Mouse (Mus musculus) spleen, postnatal 4 days (tissue): ENCODE results near the gene Lrrc61.
A peak's percentile ranks its signal among the peaks of the same experiment; 100 is the strongest.
"Not testable (repeated sequence)": the region's sequence is repeated elsewhere in the genome, so short reads cannot be mapped to it uniquely, and the experiment has no call there.

Source experiments
- DNase-seq, 2 experiments: peaks; one replicate each; pipeline ENCODE4 v3.0.0; 2022; ENCODE audit warnings: low spot score in 2 of 2

The Lrrc61 gene

DNA sequence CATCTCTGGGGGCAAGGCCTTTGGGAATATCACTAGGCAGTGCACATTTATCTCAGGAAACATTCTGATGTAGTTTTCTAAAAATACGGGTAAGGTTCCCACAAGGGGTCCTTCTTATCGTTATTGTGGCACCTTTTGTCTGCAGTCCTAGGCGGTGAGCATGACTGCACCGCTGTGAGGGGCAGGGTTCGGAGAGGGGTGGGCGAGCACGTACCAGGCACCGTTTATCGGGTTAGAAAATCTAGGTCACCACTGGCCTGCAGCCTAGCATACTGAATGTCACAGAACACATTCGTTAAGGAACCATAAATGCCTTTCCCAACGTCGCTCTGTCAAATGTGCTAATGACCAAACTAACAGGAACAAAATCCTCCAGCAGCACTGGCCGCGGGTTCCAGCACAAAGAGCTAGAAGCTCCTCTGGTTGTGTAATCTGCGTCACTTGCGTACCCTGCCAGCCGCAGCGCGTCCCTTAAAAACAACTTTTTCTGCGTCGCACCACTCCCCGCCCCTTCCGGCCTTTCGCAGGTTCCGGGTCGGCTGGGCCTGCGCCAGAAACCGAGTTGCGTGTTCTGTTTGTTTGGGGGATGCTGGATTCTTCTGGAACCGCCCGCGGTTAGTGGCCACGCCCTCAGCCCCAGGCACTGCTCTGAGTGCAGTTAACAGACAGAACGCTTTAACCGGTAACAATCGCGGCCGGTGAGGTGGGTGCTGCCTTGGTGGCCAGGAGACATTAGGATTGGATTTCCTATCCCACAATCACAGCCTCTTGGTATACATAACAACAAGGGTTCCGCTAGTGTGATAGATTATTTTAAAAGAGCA lies at the start of gene Lrrc61:
Gene Lrrc61, plus strand, starts transcription at position 517 of the 824 bp plus-strand sequence.
- peak; percentile 83 to 87 for DNase-seq

DNA sequence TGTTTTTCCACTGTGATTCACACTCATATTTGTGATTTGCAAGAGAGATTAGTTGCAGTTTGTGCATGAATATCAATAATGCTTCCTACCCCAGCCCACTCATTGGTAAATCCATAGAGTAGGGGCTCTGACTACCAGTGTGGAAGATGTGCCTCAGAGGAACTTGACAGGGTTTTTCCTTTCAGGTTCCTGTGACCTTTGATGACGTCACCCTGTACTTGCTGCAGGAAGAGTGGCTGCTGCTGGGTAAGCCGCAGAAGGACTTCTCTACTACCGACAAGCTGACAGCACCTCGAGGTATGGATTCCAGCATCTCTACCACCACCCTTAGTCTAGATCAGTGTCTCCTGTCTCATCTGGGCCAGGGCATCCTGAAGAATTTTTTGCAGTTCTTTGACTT lies 46.5 kb upstream of the Lrrc61 start:
- no peak for DNase-seq

DNA sequence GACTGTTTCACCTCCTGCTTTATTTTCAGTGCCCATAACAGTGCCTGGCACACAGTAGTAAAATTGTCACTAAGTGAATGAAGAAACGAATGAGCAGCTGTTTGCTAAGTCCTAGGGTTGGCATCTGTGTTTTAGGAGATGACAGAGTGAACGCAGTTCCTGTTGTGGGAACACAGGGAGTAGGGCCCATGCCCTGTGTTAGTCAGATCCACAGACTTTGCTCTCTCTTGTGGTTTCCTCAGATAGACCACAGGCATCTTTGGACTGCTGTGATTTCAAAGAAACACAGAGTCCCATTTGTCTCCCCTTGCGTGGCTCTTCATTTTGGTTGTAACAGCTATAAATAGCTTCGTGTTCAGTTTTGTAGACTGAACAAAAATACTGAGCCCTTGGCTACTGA lies 44.2 kb upstream of the Lrrc61 start:
- no peak for DNase-seq

DNA sequence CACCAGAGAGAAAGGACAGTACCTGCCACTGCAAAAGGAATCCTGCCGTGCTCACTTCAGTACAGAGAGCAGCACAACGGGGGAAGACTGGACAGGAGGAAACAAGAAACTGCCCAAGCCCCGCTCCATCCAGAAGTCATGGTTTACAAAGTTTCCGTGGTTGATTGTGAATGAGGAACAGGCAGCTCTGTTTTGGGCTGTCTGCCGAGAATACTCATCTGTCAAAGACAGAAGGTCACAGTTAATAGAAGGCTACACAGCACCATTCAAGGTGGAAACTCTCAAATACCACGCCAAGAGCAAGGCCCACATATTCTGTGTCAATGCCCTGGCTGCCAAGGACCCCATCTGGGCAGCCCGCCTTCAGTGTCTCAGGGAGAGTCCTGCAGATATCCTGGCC lies 42.7 kb upstream of the Lrrc61 start:
- DNase-seq = no peak

DNA sequence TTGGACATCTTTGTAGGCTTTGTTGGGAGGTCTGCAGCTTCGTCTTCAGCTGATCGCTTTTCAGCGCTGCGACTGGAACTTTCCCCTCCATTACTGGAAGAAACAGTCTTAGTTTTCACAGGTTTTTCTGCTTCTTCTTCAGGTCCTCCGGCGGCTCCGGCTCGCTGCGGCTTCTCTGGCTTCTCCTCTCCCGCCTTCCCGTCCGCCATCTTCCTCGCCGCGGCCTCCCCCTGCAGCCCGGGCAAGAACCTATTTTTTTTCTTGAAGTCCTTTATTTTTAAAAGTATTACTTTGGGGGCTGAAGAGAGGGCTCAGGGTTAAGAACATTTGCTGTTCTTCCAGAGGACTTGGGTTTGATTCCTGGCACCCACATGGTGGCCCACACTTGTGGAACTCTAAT lies 29.7 kb upstream of the Lrrc61 start:
- DNase-seq = not testable (repeated sequence)

DNA sequence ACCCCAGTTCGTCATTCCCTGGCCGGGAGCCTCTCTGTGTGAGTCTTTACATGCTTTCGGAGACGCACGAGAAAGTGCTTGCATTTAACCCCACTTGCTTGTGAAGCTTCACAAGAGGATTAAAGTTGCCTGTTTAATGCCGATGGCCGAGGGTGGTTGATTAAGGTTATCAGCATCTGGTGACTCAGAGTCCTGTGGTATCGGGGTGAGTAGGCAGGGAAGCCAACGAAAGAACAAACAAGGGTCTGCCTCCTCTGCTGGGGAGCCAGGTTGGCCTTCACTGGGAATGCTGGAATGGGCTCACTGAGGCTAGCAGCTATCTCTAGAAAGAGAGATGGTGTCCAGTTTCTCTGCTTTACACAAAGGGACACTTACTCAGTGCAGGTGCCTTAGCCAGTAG lies 26.7 kb upstream of the Lrrc61 start:
- no peak for DNase-seq

DNA sequence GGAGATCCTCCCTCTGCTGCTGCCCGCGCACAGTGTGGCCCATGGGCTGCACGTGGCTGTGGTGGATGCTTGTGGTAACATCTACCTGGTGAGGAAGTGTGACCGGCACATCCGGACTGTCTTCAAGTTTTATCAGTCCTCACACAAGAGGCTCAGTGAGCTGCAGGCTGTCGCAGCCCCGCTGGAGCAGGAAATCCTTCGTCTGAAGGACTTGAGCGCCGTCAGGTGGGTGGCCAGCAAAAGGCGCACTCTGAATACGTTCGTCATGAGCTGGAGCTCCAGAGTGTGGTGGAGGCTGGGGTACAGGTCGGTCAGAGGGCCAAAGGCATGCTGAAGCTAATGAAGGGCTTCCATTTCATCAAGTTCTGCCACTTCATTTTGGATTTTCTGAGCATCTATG lies 25.3 kb upstream of the Lrrc61 start:
- no peak for DNase-seq

DNA sequence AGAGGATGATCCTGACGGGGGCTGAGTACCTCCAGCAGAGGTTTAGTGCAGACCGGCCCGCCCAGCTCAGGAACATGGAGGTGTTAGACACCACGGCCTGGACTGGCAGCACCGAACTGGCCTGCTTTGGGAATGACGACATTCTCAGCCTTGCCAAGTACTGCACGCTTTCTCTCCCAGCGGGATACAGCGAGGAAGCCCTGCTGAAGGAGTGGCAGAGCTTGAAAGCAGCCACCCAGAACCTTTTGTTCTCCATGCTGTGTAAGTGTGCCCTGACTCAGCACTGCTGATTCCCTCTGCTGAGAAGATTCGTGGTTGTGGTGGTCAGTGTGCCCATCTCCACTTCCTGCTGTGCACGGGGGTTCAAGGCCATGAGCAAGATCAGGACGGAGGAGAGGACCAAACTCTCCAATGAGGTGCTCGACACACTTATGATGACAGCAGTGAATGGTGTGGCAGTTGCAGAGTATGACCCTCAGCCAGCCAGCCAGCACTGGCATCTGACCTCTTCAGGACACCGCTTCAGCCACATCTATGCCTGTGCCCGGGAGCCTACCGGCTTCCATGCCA lies 24.6 kb upstream of the Lrrc61 start:
- DNase-seq = no peak

DNA sequence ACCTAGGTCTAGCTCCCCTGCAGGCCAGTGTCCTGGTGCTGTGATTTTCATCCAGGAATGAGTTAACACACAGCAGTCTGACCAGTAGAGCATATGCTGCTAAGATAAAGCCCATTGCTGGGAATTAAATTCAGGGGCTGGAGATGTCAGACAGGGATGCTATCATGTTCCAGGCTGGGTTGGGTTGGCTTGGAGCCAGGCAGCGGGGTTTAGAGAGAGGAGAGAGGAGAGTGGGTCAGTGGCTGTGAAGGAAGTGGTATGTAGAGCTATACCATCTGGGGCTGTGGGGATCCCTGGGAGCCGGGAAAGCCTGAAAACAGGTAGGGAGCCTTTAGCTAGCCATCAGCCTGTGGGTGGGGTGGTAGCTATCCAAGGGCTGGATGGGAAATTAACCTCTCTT lies 23.7 kb upstream of the Lrrc61 start:
- DNase-seq = no peak

DNA sequence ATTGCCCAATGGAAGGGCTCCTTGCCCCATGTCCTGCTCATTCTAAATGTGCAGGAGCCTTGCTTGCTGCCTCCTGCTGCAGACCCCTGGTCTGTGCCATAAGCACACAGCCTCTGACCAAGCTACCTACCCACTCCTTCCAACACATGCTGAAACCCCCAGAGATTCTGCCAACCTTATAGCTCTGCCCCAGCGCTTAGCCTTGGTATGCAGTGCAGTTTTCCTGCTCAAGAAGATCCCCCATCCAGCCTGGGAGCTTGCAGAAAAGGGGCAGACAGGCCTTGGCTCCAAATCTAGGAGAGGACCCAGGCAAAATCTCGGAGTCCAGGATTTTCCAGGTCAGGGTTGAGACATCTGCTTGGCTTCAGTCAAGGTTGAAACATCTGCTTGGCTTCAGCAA lies 21.1 kb upstream of the Lrrc61 start:
- DNase-seq = no peak

DNA sequence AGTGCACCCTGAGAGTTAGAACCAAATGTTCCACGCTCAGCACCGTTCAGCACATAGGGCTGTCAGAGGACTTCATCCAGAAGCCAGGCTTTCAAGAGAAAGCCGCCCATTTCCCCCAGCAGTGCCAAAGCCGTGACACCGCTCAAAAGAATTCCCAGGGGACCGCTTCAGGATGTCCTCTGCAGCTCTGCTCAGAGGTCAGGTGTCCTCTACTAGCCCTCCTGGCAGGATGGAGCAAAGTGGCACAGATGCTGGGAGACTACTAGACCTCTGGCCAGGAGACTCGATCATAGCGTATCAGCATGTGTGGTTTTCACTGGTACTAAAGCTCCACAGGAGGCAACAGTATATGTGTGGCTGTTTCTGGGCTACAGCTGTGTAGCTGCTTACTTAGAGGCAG lies 19.7 kb upstream of the Lrrc61 start:
- DNase-seq = no peak

DNA sequence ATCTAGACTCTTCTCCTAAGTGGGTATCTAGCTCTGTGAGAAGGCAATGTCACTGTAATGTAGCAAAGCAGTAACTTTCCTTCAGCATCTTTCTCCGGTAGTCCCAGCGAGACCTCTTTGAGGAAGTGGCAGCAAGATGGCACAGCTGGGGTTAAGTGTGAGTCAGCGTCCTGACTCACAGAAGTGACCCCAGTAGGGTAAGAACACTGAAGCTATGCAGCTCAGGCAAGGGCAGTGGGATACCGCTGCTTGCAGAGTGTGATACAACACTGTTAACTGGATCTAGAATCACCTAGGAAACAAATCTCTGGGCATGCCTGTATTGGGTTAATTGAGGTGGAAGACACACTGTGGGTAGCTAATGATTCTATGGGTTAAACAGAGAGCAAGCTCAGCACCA lies 18.5 kb upstream of the Lrrc61 start:
- no peak for DNase-seq

DNA sequence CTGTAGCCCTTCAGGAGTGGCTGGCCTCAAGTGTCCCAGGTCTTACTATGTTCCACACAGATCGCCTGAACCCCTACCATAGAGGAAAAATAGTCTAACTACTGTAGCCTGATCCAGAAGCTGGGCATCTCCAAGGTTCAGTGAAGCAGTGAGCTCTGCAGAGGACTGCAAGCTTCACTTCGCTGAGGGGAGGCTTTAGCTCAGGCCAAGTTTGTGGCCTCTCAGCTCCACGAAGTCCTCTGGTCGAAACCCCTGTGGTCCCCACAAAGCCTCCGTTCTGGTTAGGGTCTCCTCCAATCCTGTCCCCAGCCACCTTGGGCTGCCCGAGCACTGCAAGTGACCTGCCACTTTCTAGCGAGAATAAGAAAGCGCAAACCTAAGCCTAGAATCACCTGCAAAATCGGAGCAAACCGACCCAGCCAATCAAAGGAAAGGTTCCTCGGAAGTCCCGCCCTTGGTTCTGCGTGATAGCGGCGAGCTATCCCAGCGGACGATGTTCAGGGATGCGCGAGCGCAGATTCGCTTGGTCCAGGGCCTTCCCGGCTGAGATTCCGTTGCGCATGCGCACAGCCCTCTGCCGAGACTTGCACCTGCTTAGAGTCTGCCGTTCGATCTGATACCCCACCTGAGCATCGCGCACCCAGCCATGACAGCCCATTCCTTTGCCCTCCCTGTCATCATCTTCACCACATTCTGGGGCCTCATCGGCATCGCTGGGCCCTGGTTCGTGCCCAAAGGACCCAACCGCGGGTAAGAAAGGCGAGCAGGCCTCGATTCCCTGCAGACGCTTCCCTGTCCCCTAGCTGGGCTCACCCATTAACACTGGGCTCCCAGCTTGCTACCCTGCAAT lies 17.3 kb upstream of the Lrrc61 start, which contains the start of gene Atp6v0e2:
Gene Atp6v0e2, plus strand, starts transcription at position 511 of the 850 bp plus-strand sequence.
- DNase-seq = no peak

DNA sequence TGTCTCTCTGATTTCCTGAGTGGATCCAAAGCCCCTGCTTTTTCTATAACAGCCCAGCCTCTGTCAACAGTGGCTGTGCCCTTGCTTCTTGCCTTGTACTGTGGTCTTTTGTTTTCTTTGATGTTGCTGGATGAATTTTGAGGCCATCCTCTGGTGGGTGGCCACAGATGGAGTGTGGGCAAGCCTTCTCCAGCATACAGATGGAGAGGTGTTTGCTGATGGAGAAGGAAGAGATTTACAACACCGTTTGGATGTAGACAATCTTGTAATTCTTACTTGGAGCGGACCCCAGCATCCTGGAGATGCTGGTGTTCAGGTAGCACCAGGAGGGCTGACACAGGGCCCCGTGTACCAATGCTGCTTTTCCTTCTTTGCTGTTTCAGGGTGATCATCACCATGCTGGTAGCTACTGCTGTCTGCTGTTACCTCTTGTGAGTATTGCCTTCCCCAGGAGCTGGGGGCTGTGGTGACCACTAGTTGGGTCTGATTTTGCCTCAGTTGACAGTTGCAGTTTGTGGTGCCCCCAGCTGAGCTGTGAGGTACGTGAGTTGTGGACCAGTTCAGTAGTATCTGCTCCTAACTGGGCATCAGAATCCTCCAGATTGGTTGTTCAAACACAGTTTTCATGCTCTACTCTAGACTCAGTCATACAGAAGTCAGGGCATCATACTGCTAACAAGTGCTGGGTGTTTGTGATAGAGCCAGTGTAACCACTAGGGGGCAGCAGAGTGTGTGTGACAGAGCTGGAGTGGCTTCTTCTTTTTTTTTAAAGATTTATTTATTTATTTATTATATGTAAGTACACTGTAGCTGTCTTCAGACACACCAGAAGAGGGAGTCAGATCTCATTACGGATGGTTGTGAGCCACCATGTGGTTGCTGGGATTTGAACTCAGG lies 15.5 kb upstream of the Lrrc61 start:
- peak; percentile 57 to 83 for DNase-seq

DNA sequence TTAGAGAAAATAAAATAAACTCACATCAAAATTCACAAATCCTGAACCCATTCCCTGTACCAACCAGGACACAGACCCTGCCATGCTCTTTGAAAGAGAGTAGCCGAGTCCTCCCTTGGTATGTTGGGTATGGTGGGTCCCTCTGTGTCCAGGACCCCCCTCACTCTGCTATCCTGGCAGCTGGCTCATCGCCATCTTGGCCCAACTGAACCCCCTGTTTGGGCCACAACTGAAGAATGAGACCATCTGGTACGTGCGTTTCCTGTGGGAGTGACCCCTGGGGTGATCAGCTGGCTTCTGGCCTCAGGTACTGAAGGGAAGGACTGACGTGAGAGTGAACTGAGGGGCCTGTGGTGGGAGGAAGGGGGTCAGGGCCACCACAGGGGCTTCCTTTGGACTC lies 14.7 kb upstream of the Lrrc61 start:
- DNase-seq = no peak

DNA sequence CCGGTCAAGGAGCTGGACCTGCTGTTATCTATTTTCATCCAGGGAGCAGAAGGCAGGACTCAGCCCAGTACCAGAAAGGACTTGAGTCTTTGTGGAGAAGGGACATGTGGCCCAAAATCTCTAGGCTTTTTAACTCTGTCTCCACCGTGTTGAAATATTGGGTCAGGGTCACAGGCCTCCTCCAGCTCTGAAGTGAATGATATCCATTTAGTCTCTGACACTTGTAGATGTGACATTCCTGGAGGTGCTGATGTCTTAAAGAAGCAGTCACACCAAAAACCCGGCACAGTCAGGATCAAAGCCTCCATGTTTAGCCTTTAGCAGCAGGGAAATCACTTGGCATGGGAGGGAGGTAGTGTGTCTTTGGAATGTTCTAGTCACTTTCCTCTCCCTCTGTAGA lies 13.9 kb upstream of the Lrrc61 start:
- no peak for DNase-seq

DNA sequence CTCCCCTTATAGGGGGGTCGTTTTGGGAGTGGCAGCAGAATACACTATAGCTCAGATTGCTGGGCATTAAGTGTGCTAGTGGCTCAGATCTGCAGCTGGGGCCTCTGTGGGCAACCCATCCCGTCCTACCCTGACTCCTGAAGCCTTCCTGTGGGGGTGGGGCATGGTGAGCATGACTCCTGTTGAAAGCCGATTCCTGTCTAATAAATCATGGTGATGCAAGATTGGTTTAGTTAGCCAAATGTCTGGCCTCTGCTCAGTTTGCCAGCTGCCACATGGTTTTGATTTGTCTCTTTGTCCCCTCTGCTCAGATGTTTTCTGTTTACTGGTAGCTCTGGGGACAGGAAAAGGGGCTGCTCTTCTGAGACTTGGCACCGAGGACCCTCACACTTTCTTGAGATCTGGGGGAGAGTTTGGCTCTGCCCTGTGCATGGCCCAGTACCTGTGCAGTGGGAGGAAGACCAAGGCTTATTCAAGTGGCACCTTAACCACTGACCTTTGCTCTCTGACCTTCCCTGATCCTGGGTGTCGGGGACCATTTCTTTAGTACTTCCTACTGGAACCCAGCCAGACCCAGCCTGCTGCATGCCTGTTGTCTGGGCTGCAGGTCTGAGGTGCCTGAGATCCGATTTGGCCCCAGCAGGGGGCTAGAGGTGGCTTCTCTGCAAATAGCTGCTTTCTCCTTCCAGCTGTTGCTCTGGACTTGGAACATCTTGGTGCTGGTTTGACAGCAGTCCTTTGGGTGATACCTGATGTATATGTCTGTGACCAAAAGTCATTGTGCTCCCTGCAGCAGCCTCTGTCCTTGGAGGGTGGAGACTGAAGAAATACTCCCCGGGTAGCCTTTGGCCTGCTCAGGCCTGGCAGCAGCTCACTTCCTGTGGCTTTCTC lies 12.8 kb upstream of the Lrrc61 start:
- no peak for DNase-seq

DNA sequence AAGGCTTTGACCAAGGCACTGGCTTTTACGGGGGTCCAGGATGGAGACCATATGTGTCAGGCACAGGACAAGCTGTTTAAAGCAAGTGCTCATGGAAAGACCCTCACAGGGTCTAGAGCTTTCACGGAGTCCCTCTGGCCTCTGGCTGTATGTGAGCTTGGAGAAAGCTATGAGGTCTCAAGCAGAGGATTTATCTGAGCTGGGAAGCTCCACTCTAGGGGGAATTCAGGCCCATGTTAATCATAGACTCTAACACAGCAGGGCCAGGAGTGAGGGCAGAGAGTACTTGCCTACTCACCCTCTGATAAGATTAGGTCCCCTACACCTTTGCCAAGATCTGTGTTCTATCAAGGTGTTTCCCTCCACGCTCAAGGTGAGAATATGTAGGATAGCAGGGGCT lies 12.0 kb upstream of the Lrrc61 start:
- no peak for DNase-seq

DNA sequence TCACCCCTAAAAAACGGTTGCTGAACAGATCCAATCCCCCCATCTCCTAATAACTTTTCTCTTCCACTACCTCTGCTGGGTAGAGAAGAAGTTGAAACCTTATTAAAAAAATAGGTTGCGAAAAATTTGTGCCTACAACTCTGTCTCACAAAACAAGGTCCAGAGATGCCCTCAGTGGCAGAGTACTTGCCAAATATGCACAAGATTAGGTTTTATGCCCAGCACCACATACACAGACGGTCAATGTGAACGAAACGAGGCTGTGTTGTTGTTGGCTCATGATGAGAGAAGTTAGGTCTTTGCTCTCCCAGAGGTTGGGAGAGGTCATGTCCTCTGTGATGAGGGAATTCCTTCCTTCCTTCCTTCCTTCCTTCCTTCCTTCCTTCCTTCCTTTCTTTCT lies 9.3 kb upstream of the Lrrc61 start:
- DNase-seq = no peak

DNA sequence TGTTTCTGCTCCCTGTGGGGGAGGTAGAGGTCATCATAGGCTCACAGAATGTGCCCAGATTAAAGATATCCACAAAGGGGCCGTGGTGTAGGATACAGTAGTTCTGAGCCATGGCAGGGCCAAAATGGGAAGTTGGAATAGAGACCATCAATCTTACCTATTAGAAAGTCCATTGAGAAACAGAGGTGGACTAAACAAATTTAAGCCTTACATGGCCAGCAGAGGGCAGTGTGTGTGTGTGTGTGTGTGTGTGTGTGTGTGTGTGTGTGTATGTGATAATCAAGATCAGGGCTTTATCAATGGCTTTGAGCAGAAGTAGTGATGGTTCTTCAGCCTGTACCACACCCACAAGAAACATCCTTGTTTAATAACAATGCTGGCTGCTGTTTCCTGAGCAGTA lies 8.3 kb upstream of the Lrrc61 start:
- DNase-seq = no peak

DNA sequence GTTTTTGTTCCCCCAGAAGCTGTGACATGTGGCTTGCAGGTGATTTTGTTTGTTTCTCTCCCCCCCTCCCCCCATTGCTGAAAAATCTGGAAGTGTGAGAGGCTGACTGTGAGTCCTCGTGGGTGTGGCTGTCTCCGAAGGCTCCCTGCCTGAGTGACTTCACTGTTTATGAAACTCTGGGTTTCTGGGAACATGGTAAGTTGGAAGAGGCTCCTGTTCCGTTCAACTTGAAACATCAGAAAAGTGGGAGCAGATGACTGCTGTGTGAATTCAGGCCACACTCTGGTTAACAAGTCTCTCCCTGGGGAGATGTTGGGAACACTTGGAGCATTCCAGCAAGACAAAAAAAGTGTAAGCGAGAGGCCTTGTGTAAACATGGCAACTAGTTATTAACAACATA lies 7.7 kb upstream of the Lrrc61 start:
- DNase-seq = no peak
